Mouse (Mus musculus) adrenal gland (tissue): ENCODE data around the gene Mgll.

Experiments
- intact Hi-C: fragments of 180-260 bp; cut with DNase I; formaldehyde crosslinking; loops from one replicate; pipeline ENCODE4 v1.15.1; 2025

The Mgll gene

GRCm38 (mm10) chr6:88793243-88793642 lies 69.0 kb downstream of the Mgll start:
- intact Hi-C loops, result no loop called here

- intact Hi-C loops, result no loop called here
Measured at GRCm38 (mm10) chr6:88793872-88794271, 69.7 kb downstream of the Mgll start.

- intact Hi-C loops, result no loop called here
Measured at GRCm38 (mm10) chr6:88794561-88794971, 70.4 kb downstream of the Mgll start.

- intact Hi-C loops, result loop anchor here (5.0 kb wide), 1 partner anchor 63 kb away; no protein-coding TSS in a partner anchor
Measured at GRCm38 (mm10) chr6:88800191-88800590, 76.0 kb downstream of the Mgll start.

GRCm38 (mm10) chr6:88800735-88801134 lies 76.5 kb downstream of the Mgll start:
- intact Hi-C loops, result loop anchor here (5.0 kb wide), 1 partner anchor 63 kb away; no protein-coding TSS in a partner anchor

GRCm38 (mm10) chr6:88803051-88803450 lies 78.8 kb downstream of the Mgll start:
- intact Hi-C loops, result loop anchor here (5.0 kb wide), 1 partner anchor 66 kb away; no protein-coding TSS in a partner anchor

- intact Hi-C loops, result loop anchor here (5.0 kb wide), 1 partner anchor 67 kb away; no protein-coding TSS in a partner anchor
Measured at GRCm38 (mm10) chr6:88803957-88804695, 79.9 kb downstream of the Mgll start.

GRCm38 (mm10) chr6:88804966-88805577 lies 80.9 kb downstream of the Mgll start:
- intact Hi-C loops, result loop anchor here (5.0 kb wide), 1 partner anchor 68 kb away; no protein-coding TSS in a partner anchor

GRCm38 (mm10) chr6:88809091-88810037 lies 85.2 kb downstream of the Mgll start:
- intact Hi-C loops, result no loop called here

GRCm38 (mm10) chr6:88810291-88810690 lies 86.1 kb downstream of the Mgll start:
- intact Hi-C loops, result no loop called here

GRCm38 (mm10) chr6:88811396-88811795 lies 87.2 kb downstream of the Mgll start:
- intact Hi-C loops, result no loop called here

GRCm38 (mm10) chr6:88811880-88812400 lies 87.7 kb downstream of the Mgll start:
- intact Hi-C loops, result no loop called here

- intact Hi-C loops, result no loop called here
Measured at GRCm38 (mm10) chr6:88812886-88813285, 88.7 kb downstream of the Mgll start.

GRCm38 (mm10) chr6:88813832-88814231 lies 89.6 kb downstream of the Mgll start:
- intact Hi-C loops, result no loop called here

GRCm38 (mm10) chr6:88815036-88815435 lies 90.8 kb downstream of the Mgll start:
- intact Hi-C loops, result no loop called here

- intact Hi-C loops, result no loop called here
Measured at GRCm38 (mm10) chr6:88815489-88815888, 91.3 kb downstream of the Mgll start.

- intact Hi-C loops, result no loop called here
Measured at GRCm38 (mm10) chr6:88816913-88817312, 92.7 kb downstream of the Mgll start.

GRCm38 (mm10) chr6:88820853-88821252 lies 96.6 kb downstream of the Mgll start:
- intact Hi-C loops, result loop anchor here (5.0 kb wide), 1 partner anchor 89 kb away; no protein-coding TSS in a partner anchor

GRCm38 (mm10) chr6:88821294-88821693 lies 97.1 kb downstream of the Mgll start:
- intact Hi-C loops, result loop anchor here (5.0 kb wide), 1 partner anchor 89 kb away; no protein-coding TSS in a partner anchor

GRCm38 (mm10) chr6:88821901-88822300 lies 97.7 kb downstream of the Mgll start:
- intact Hi-C loops, result loop anchor here (5.0 kb wide), 1 partner anchor 90 kb away; no protein-coding TSS in a partner anchor

- intact Hi-C loops, result loop anchor here (5.0 kb wide), 1 partner anchor 92 kb away; no protein-coding TSS in a partner anchor
Measured at GRCm38 (mm10) chr6:88824183-88824582, 100.0 kb downstream of the Mgll start.
